Mouse (Mus musculus): ENCODE measurements around the gene Casq1.

Gene Casq1

DNA sequence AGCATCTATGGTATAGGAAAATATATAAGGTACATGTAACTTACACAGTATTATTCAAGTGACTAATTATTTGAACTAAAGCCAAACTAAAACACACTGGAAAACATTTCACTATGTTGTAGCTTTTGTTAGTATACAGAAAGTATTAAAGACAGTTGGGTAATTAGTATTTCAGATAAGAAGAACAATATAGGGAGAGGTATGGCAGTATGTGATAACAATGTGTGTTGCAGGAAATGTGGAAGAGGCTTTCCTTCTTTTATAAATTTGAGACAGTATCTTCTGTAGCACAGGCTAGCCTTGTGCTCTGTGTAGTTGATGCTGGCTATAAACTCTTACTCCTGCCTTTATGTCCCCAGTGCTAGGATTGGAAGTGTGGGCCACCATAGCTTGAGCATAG, 35.8 kb downstream of the Casq1 start:
- intact Hi-C loops (cut with DNase I), result loop anchor here (10.0 kb wide), 1 partner anchor 69 kb away; no protein-coding TSS in a partner anchor

DNA sequence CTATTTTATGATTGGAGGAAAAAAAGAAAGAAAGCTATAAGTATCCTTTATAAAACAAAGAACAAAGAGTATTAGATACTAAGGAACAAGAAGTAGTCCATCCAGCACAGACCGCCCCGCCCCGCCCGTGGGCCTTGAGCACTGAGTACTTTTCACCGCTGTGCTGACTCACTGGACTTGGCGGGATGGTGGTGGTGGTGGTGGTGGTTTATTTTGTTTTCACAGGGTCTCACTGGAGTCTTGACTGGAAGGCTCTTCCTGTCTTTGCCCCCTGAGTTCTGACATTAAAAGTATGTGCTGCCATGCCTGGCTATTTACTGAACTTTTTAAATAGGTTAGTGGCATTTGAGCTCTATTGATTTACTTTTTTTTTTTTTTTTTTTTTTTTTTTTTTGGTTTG, 36.6 kb downstream of the Casq1 start:
- intact Hi-C loops (cut with DNase I), result loop anchor here (10.0 kb wide), 1 partner anchor 68 kb away; no protein-coding TSS in a partner anchor

DNA sequence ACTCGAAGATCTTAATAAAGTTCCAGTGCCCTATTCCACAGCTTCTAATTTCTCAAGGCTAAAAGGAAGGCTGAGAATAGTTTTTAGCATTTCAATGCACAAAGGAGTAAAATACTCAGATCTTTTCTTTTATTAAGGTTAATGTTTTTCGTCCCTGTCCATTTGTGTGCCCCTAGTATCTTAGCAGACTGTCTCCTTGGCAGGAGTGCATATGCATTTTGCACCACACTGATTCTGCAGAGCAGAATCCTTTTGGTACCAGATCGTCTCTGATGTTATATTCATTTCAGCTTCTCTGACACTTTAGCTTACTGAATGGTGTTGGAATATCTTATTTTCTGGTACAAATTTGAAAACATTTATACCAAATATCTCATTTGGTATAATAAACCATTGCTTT, 37.9 kb downstream of the Casq1 start:
- intact Hi-C loops (cut with DNase I), result loop anchor here (10.0 kb wide), 1 partner anchor 67 kb away; no protein-coding TSS in a partner anchor

DNA sequence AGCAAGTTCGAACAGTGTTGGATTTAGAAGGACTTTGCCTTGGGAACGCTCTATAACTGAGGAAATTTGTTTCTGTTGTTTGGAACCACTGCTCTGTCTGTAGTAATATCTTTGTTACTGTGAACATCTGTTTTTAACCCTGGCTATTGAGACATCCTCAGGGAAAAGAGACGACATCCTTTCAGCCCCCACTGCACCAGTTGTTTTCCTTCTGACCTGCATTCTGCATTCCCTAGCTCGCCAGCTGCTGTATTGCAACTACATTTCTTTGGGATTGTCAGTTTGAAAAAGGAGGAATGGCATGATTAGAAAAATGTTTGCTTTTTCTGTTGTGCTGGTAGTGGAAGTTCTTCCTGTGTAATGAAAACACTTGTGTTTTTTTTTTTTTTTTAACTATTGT, 38.8 kb downstream of the Casq1 start:
- intact Hi-C loops (cut with DNase I), result loop anchor here (10.0 kb wide), 1 partner anchor 66 kb away; no protein-coding TSS in a partner anchor

DNA sequence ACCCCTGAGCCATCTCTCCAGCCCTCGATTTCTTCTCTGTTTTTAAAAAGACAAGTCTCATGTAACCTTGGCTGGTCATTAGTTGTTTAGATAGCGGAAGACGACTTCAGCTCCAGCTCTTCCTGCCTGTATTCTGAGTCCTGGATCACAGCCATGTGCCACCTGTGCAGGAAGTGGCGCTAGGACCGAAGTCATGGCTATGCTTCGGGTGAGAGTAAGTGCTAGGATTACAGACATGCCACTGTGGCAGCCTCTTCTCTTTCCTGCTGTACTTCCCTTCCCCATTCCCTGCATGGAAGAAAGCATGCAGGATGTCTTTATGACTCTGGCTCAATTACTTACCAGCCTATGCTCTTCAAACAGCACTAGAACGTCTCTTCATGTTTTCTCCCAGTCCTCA, 40.6 kb downstream of the Casq1 start:
- intact Hi-C loops (cut with DNase I), result no loop called here

DNA sequence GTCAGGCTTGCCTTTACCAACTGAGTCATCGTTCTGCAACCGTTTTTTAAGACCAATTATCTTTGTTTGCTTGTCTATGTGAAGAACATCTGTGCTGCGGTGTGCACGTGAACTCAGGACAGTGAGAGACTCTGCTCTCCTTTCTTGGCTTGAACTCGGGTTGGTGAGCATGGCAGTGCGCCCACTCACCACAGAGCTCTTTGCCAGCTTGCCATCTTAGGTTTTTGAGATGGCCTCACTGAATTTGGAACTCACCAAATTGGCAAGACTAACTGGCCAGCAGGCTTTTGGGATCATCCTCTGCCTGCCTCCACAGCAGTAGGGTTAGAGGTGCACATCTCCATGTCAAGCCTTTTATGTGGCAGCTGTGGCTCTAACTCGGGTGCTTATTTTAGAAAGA, 41.9 kb downstream of the Casq1 start:
- intact Hi-C loops (cut with DNase I), result no loop called here

DNA sequence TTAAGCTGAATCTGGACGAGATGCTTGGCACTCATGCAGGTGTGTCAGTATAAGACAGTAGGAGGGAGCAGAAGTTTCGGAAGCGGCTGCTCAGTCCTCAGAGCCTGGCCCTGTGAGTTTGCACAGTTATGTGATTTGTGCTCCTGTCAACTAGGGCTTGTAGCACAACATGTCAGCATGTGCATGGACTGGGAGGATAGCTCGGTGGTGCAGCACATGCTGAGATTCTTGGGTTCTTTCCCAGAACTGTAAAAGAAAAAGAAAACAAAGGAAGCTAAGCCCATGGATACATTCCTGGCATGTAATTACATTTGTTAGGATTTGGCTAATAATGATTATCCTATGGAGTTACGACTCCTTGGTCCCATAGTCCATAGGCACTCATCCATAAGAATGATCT, 46.5 kb downstream of the Casq1 start:
- intact Hi-C loops (cut with DNase I), result no loop called here

DNA sequence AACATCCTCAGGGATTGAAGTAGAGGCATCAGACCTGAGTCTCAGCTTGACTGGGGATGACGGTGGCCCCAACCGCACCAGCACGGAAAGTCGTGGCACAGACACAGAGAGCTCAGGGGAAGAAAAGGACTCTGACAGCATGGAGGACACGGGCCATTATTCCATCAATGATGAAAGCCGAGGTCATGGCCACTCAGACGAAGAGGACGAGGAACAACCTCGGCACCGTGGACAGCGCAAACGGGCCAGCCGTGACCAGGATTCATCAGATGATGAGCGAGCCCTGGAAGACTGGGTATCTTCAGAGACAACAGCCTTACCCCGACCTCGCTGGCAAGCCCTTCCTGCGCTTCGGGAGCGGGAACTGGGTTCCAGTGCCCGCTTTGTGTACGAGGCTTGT, 47.3 kb downstream of the Casq1 start:
- intact Hi-C loops (cut with DNase I), result no loop called here

DNA sequence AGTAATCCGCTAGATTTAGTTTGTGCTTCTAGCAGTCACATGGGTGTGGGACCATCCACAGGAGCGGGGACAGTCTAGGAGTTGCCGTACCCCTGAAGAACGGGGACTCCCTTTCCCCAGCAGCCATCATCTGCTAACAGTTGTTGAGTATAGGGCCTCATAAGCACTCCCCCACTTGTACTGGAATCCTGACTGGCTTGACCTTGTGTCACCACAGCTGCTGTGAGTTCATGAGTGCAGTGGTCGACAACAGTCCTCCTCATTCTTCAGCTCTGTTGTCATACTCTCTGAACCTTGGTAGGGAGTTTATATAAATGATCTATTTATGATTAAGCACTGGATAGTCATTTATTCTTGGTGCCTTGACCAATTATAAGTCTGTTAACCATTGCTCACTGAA, 49.9 kb downstream of the Casq1 start:
- intact Hi-C loops (cut with DNase I), result no loop called here

DNA sequence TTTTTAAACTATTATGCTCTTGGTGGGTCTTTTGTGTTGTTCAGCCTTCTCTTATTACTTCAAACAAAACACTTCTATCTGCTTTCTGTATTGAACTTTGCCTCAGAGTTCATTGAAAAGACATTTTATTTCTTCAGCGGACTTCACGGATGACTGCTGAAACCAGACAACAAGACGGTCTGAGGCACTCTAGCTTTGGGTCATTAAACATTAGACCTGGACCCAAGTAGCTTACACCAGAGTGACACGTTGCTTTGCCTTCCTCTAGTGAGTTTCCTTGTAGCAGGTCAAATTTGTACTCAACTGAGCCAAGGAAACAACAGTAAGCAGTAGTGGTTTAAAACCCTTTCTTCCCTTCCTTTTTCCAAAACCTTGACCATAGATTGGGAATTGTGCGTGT, 51.8 kb downstream of the Casq1 start:
- intact Hi-C loops (cut with DNase I), result no loop called here

DNA sequence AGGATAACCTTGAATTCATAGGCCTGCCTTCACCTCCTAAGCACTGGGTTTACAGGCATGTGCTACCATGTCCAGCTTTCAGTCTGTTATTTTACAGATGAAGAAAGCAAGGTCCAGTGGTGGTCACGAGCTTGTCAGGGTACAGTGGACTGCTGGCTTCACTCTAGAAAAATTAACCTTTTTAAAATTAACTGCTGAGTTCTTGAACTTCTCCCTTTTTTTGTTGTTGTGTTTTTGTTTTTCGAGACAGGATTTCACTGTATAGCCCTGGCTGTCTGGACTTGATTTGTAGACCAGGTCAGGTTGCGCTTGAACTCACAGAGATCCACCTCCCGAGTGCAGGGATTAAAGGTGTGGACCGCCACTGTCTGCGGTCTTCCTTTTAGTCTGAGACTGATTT, 56.7 kb downstream of the Casq1 start:
- intact Hi-C loops (cut with DNase I), result loop anchor here (5.0 kb wide), 1 partner anchor 149 kb away; no protein-coding TSS in a partner anchor

DNA sequence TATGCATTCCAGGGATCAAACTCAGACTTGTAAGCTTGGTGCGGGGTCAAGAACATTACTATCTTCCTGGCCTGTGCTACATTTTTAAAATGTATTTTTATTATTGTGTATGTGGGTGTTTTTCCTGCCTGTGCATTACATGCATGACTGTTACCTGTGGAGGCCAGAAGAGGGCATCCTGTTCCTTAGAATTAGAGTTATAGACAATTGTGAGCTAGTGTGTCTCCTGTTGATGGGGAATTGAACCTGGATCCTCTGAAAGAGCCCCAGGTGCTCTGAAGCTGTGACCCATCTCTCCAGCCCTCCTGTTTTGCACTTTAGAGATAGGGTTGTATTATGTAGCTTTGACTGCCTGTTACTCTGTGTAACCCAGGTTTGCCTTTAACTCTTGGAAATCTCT, 57.7 kb downstream of the Casq1 start:
- intact Hi-C loops (cut with DNase I), result loop anchor here (5.0 kb wide), 1 partner anchor 150 kb away; no protein-coding TSS in a partner anchor

DNA sequence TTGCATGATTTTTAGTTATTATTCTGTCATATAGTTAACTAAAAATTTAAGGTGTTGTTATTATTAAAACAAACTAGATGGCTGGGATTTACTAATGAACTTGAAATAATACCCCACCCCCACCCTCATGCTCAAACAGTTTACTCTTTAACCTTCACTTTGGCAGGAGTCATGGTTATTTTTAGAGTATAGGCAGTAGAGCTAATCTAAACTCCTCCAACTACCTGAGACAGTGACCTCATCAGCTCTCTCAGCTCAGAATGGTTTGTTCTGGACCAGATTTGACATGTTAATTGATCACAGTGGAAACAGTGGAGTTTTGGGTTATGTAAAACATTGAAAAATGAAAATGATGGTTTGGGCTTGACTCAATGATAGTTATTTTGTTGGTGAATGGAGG, 59.2 kb downstream of the Casq1 start:
- intact Hi-C loops (cut with DNase I), result loop anchor here (5.0 kb wide), 1 partner anchor 152 kb away; no protein-coding TSS in a partner anchor

DNA sequence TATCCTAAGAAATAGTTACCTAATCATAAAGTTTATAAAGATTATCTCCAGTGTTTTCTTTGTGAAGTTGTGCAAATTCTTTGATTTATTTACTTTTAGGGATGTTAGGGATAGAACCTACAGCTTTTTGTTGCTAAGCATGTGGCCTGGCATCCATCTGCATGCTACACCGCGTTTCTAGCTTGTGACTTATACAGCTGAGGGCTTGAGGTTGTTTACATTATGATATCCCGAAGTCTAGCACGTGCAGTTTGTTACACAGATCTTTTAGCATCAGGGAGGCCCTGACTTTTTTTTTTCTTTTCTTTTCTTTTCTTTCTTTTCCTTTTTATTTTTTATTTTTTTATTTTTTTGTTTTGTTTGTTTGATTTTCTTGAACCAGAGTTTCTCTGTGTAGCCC, 59.7 kb downstream of the Casq1 start:
- intact Hi-C loops (cut with DNase I), result loop anchor here (5.0 kb wide), 1 partner anchor 152 kb away; no protein-coding TSS in a partner anchor
